Mouse (Mus musculus) kidney, postnatal 0 days (tissue): ENCODE measurements around the gene 4930544D05Rik. TPM values are rescaled to one million over a fixed set of nuclear protein-coding genes. Genes with fewer than 3 reads are reported as not detected.

Experiments used
- ATAC-seq: fragments of 200-750 bp; cut with Nextera tagmentation; replicated peaks from 2 replicates; pipeline ENCODE4 v1.8.0; 2017; ENCODE audit warnings: low read depth, moderate number of reproducible peaks, moderate TSS enrichment, moderate library complexity; ENCODE audit not compliant: low FRiP score
- DNase-seq: peaks from one replicate; pipeline ENCODE4 v3.0.0-alpha.2; 2016; ENCODE audit warnings: low spot score
- H3K27ac ChIP-seq: fragments of 300-500 bp; sonication (generic); 2 replicates; pipeline ENCODE4 v1.5.1; 2014; ENCODE audit warnings: mild to moderate bottlenecking
- H3K27me3 ChIP-seq: fragments of 300-500 bp; sonication (generic); 2 replicates; pipeline ENCODE4 v1.6.1; 2014; ENCODE audit warnings: low read length, mixed read lengths; ENCODE audit not compliant: insufficient read depth
- H3K36me3 ChIP-seq: fragments of 300-500 bp; sonication (generic); 2 replicates; pipeline ENCODE4 v1.6.1; 2014; ENCODE audit warnings: low read length, mixed read lengths; ENCODE audit not compliant: insufficient read depth
- H3K4me1 ChIP-seq: fragments of 300-500 bp; sonication (generic); replicated peaks from 2 replicates; pipeline ENCODE4 v1.6.1; 2014; ENCODE audit warnings: antibody characterized with exemption, low read length, mixed read lengths; ENCODE audit not compliant: insufficient read depth
- H3K4me2 ChIP-seq: fragments of 300-500 bp; sonication (generic); 2 replicates; pipeline ENCODE4 v1.6.1; 2014; ENCODE audit warnings: mild to moderate bottlenecking, low read length, moderate library complexity, mixed read lengths
- H3K4me3 ChIP-seq: fragments of 300-500 bp; sonication (generic); replicated peaks from 2 replicates; pipeline ENCODE4 v1.5.1; 2014; ENCODE audit warnings: low read depth, low read length
- H3K9ac ChIP-seq: fragments of 300-500 bp; sonication (generic); 2 replicates; pipeline ENCODE4 v1.6.1; 2014; ENCODE audit warnings: low read depth, low read length
- H3K9me3 ChIP-seq: fragments of 300-500 bp; sonication (generic); replicated peaks from 2 replicates; pipeline ENCODE4 v1.6.1; 2016; ENCODE audit warnings: low read length, inconsistent platforms, mixed read lengths
- CTCF ChIP-seq: IDR thresholded peaks from 2 replicates; pipeline ENCODE4 v1.5.1; 2016; ENCODE audit warnings: antibody characterized with exemption, low read depth, mild to moderate bottlenecking, moderate library complexity
- WGBS: fragments of 180-500 bp; shearing (Covaris S2); extraction: QIAGEN DNeasy Blood & Tissue Kit; methylation state at CpG from one replicate; pipeline ENCODE4 v1.1.7; 2014; 5-methylcytosine and 5-hydroxymethylcytosine counted together
- polyA plus RNA-seq: library from polyadenylated mRNA; unstranded; fragments of >200 nt; fragmentation: Nextera tagmentation; extraction: Ambion mirVana; gene quantifications from 2 replicates; pipeline ENCODE4 v1.2.1, GENCODE M21; 2015

The 4930544D05Rik gene
- polyA plus RNA-seq, 1 experiment from 2014 or later: not detected

DNA sequence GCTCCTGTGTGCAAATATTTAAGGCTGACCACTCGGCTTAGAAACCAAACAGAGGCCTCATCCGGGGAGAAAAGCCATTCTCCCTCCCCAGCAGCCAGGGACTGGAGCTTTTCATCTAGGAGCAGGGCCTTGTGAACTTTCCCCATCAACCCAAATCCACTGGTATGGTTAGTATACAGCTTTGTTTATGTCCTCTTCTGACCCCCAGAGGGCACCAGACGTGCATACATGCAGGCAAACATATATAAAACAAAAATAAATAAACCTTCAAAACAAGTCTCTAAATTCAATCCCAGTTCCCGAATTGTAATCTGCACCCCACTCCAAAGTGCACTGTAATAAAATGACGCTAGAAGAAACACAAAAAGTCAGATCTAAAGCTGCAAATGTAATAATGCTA is 13.9 kb downstream of the 4930544D05Rik start:
- DNase-seq: peak; percentile 52
- Histone ChIP-seq H3K9ac (no peak overlapping the region), H3K4me1 (no peaks in the 10 kb centered on the region), H3K27ac (no peak overlapping the region), H3K36me3 (no peaks in the 10 kb centered on the region), H3K9me3 (no peaks in the 10 kb centered on the region), H3K4me3 (no peak overlapping the region), H3K27me3 (no peaks in the 10 kb centered on the region), H3K4me2 (no peak overlapping the region)
- ATAC-seq: no peak
- TF ChIP-seq CTCF: peak; percentile 63
- WGBS: 43% methylated on average over 5 of the region's 5 CpGs

DNA sequence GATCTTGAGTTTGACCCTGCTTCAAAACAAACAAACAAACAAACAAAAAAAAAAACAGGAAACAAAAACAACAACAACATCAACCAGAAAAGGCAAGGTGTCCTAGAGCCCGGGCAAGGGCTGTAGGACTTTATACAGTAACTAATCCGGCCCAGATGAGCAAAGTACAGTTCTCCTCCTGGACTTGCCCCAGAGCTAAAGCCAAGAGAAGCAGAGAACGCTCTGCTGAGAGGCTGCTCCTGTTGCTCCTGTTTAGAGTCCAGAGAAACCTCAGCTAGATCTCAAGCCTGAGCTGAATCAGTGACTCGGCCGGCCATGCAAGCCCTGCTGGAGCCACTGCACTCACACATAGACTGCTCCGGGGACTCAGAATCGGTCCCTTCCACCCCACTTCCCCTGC is 14.5 kb downstream of the 4930544D05Rik start:
- Histone ChIP-seq H3K4me3 (no peak overlapping the region), H3K27ac (peak overlapping the region; percentile 56)
- TF ChIP-seq CTCF: no peak

DNA sequence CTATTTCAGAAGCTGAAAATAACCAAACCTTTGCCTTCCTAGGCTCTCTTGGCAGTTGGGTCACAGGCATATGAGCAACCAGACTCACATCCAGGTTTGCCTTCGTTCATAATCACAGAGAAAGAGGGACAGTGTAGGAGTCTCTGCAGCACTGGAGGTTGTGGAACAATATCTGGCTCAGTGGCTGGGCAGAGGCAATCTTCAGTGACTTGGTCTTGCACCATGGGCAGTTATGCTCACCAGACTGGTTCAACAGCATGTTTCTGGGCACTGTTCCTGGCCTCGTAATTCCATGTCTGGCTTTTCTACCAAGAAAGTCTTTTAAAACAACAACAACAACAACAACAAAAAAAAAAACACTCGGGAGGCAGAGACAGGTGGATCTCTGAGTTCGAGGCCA is 20.0 kb downstream of the 4930544D05Rik start:
- TF ChIP-seq CTCF: no peak
- Histone ChIP-seq H3K4me2 (no peak overlapping the region), H3K27me3 (no peaks in the 10 kb centered on the region), H3K9me3 (no peaks in the 10 kb centered on the region), H3K9ac (no peak overlapping the region), H3K4me1 (no peaks in the 10 kb centered on the region; the same call in 1 of the 2 replicates), H3K27ac (no peak overlapping the region), H3K36me3 (no peaks in the 10 kb centered on the region), H3K4me3 (no peak overlapping the region)
- no peak for ATAC-seq
- WGBS: 74% methylated on average over 4 of the region's 4 CpGs
- DNase-seq: no peak

More for the DNA sequence above, 14.5 kb downstream of the 4930544D05Rik start:
- WGBS: 63% methylated on average over 7 of the region's 7 CpGs
- H3K36me3 ChIP-seq: no peaks in the 10 kb centered on the region
- no peak overlapping the region for H3K9ac ChIP-seq
- no peak overlapping the region for H3K4me2 ChIP-seq
- DNase-seq: no peak
- no peaks in the 10 kb centered on the region for H3K9me3 ChIP-seq
- H3K4me1 ChIP-seq: no peaks in the 10 kb centered on the region
- no peaks in the 10 kb centered on the region for H3K27me3 ChIP-seq
- ATAC-seq: no peak

DNA sequence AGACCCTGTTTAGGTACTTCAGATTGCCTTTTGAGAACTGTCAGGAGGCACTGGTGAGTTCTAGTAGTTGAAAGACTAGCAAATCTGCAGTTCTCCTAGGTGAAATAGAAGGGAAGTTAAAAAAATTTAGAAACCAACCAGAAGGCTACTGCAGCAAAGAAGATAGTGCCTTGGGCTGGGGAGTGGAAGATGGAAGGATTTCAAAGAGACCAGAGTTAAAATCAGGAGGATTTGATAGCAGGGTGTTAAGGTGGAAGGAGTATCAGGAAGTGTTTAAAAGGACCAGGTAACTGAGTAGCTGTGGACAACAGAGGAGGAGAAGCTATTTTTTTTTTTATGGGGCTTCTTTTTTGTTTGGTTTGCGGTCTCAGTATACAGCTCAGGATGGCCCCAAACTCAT is 22.1 kb downstream of the 4930544D05Rik start:
- 100% methylated on average over 1 of the region's 1 CpGs for WGBS
- H3K4me3 ChIP-seq: no peak overlapping the region

DNA sequence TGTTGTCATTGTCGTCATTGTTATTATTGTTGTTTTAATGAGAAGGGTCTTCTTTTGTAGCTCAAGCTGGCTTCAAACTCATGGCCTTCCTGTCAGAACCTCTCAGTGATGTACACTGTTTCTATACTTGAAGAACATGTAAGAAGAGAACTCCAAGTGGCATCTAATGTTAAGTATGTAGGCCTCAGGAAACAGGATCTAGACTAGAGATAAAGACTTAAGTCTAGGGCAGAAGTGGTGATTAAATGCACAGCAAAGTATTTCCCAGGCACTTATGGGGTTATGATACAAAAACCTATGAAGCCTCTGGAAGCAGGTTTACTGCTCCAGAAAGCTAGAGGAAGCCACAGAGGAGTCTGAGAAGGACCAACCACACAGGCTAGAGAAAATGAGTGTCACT is 22.6 kb downstream of the 4930544D05Rik start:
- Histone ChIP-seq H3K4me1 (no peaks in the 10 kb centered on the region; the same call in 1 of the 2 replicates), H3K9ac (no peak overlapping the region), H3K4me3 (no peak overlapping the region), H3K36me3 (no peaks in the 10 kb centered on the region), H3K9me3 (no peaks in the 10 kb centered on the region), H3K27me3 (no peaks in the 10 kb centered on the region), H3K27ac (no peak overlapping the region), H3K4me2 (no peak overlapping the region)
- no peak for TF ChIP-seq CTCF
- DNase-seq: no peak
- ATAC-seq: no peak
- WGBS: 94% methylated on average over 1 of the region's 1 CpGs

More for the DNA sequence above, 22.1 kb downstream of the 4930544D05Rik start:
- DNase-seq: no peak
- H3K9ac ChIP-seq: no peak overlapping the region
- H3K9me3 ChIP-seq: no peaks in the 10 kb centered on the region
- no peak for ATAC-seq
- H3K27me3 ChIP-seq: no peaks in the 10 kb centered on the region
- H3K36me3 ChIP-seq: no peaks in the 10 kb centered on the region
- TF ChIP-seq CTCF: no peak
- no peak overlapping the region for H3K27ac ChIP-seq
- no peak overlapping the region for H3K4me2 ChIP-seq
- no peaks in the 10 kb centered on the region; the same call in 1 of the 2 replicates for H3K4me1 ChIP-seq

DNA sequence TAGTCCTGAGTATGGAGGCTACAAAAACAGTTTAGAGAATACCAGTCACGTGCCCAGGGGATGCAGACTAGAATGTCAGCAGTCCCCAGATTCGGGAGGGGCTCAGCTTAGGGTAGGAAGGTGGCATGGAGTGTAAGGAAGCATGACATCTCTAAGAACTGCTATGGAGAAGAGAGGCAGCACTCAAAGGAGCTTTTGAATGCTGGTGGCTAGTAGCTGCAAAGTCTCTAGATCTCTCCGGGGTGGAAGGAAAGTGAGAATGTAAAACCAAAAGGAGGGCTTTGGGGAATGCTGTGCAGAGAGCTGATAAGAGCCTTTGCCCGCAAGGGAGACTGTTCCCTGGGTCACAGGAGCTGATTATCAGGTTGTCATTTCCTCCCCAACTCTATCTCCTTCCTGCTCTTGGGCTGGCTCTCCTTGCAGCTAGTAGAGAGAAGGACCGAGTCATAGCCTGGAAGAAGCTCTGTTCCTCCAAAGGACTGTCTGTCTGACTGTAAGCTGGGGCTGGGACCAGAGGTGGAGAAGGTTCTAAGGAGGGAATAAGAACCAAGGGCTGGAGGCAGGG is 23.1 kb downstream of the 4930544D05Rik start, which contains the start of gene Gp1ba:
Gene Gp1ba, plus strand, starts transcription at position 409 of the 565 bp plus-strand sequence.
- no peak within 1 kb of the TSS for H3K4me3 ChIP-seq
- H3K4me2 ChIP-seq: no peak within 1 kb of the TSS
- WGBS: 44% methylated on average over 5 of the region's 5 CpGs
- no peak for ATAC-seq
- no peaks in the 10 kb centered on the region for H3K36me3 ChIP-seq
- H3K27ac ChIP-seq: no peak within 1 kb of the TSS
- DNase-seq: no peak
- no peaks in the 10 kb centered on the region for H3K27me3 ChIP-seq
- H3K9me3 ChIP-seq: no peaks in the 10 kb centered on the region
- no peak for TF ChIP-seq CTCF
- no peak within 1 kb of the TSS for H3K9ac ChIP-seq
- no peaks in the 10 kb centered on the region; the same call in 1 of the 2 replicates for H3K4me1 ChIP-seq

DNA sequence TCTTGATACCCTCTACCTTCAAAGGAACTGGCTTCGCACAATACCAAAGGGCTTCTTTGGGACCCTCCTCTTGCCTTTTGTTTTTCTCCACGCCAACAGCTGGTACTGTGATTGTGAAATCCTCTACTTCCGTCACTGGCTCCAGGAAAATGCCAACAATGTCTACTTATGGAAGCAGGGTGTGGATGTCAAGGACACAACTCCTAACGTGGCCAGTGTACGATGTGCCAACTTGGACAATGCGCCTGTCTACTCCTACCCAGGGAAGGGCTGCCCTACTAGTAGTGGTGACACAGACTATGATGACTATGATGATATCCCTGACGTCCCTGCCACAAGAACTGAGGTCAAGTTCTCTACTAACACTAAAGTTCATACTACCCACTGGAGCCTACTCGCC is 24.3 kb downstream of the 4930544D05Rik start:
- H3K9ac ChIP-seq: no peak overlapping the region
- no peak overlapping the region for H3K27ac ChIP-seq
- 79% methylated on average over 8 of the region's 8 CpGs for WGBS
- H3K4me2 ChIP-seq: no peak overlapping the region
- no peak for DNase-seq
- TF ChIP-seq CTCF: no peak
- peaks cover 11% of the 10 kb centered on the region for H3K36me3 ChIP-seq
- no peak overlapping the region for H3K4me3 ChIP-seq
- no peak for ATAC-seq
- H3K27me3 ChIP-seq: no peaks in the 10 kb centered on the region
- H3K9me3 ChIP-seq: no peaks in the 10 kb centered on the region
- peaks cover under 1% of the 10 kb centered on the region; the same call in 1 of the 2 replicates for H3K4me1 ChIP-seq
